Mouse (Mus musculus) megakaryocyte, embryonic 14.5 days (primary cell): ENCODE measurements at regions not wholly inside any gene's neighbourhood (a gene's known extent, or its start where the extent isn't known, plus 50 kb on each side); places are given as distances from the start of the nearest gene placed in this dataset.

ENCODE experiments used
- H3K27me3 ChIP-seq: replicated peaks from 2 replicates; pipeline ENCODE3; 2012; ENCODE audit warnings: inconsistent platforms
- H3K36me3 ChIP-seq: replicated peaks from 2 replicates; pipeline ENCODE3; 2012; ENCODE audit warnings: low read length, inconsistent platforms, mixed read lengths
- H3K4me1 ChIP-seq: 2 replicates; pipeline ENCODE4 v1.6.1; 2012; ENCODE audit warnings: inconsistent platforms
- H3K4me3 ChIP-seq: replicated peaks from 2 replicates; pipeline ENCODE3; 2012; ENCODE audit warnings: moderate library complexity, mild to moderate bottlenecking, inconsistent platforms
- H3K9me3 ChIP-seq: 2 replicates; pipeline ENCODE4 v1.6.1; 2012; ENCODE audit warnings: inconsistent platforms
- FLI1 ChIP-seq: IDR thresholded peaks from 2 replicates; pipeline ENCODE4 v1.6.1; 2012; ENCODE audit warnings: low read length, inconsistent platforms, mixed read lengths
- GATA1 ChIP-seq: IDR thresholded peaks from 3 replicates; pipeline ENCODE4 v1.6.1; 2012; ENCODE audit warnings: mixed read lengths, low read length, inconsistent platforms, borderline replicate concordance

DNA sequence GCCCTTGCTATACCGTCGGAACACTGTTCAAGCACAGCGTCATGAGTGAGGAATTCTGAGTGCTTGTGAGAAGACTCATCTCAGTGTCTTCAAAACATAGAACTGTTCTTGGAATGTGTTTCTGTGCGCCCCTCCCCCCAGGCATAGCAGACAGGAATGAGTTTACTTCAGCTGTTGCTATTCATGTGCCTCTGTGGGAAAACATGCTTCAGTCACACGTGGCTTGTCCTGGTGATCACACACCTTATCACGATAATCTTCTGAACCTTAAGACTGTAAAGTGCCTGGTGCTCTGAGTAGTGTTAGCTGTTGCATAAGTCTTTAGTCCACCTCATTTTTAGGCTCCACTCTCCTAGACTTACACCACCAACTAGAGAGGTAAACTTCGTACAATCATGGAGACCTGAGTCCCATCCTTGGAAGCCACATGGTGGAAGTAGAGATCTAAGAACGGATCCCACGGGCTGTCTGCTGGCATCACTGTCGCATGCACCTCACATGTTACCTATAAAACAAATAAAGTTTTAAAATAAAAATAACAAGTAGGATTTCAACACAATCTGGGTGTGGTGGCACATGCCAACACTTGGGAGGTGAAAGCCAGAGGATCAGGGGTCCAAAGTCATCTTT, 1143.8 kb downstream of the 4930447A16Rik start:
- Histone ChIP-seq H3K36me3 (no peaks in the 10 kb centered on the region), H3K9me3 (peaks cover 17% of the 10 kb centered on the region), H3K4me1 (peaks cover 18% of the 10 kb centered on the region), H3K27me3 (peaks cover 92% of the 10 kb centered on the region), H3K4me3 (no peak overlapping the region)
- TF ChIP-seq FLI1 (no peak), GATA1 (no peak)

DNA sequence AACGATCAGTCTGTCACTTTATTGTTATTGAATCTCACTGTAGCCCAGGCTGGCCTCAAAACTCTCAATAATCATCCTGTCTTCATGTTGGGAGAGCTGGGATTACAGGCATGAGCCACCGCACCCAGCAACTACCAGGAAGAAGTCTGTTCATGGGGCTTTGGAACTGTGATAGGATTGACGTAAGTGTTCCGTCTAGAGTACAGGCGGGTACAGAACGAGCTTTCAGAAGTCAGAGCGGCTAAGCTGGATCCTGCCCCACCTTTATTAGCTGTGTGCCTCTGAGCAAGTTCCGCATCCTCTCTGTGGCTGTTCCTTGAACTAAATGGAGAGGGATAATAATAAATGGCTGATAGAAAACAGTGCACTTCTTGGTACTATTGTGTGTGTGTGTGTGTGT, 1144.8 kb downstream of the 4930447A16Rik start:
- H3K27me3 ChIP-seq: peaks cover 84% of the 10 kb centered on the region

GRCm38 (mm10) chr15:38570735-38571134, 1145.4 kb downstream of the 4930447A16Rik start:
- H3K4me1 ChIP-seq: peaks cover 22% of the 10 kb centered on the region
- H3K4me3 ChIP-seq: no peak overlapping the region
- TF ChIP-seq GATA1 (no peak), FLI1 (no peak)
- no peaks in the 10 kb centered on the region for H3K36me3 ChIP-seq
- H3K27me3 ChIP-seq: peaks cover 78% of the 10 kb centered on the region
- H3K9me3 ChIP-seq: 0 out of 2 replicates have a peak, but pooled peaks cover under 1% of the 10 kb centered on the region

More for the DNA sequence above, 1144.8 kb downstream of the 4930447A16Rik start:
- H3K4me1 ChIP-seq: peaks cover 22% of the 10 kb centered on the region
- no peak overlapping the region for H3K4me3 ChIP-seq
- no peaks in the 10 kb centered on the region for H3K36me3 ChIP-seq
- peaks cover 6% of the 10 kb centered on the region for H3K9me3 ChIP-seq
- TF ChIP-seq GATA1: no peak
- no peak for TF ChIP-seq FLI1

DNA sequence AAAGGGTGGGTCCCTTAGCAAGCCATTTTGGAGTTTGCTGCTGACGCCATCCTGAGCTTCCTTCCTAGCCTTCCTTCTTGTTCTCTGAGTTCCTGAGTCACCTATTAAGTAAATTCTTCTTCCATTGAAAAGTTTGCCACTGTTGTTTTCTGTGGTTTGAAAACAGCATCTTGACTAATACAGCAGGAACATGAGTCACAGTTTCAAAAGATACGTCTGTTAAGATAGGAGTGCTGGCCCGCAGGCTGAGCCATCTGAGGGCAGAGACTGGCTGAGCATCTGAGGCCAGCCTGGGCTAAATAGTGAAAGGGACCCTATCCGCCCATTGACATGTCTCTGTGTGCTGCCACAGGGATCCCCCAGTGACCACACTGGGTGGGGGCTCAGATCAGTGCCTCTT, 1147.3 kb downstream of the 4930447A16Rik start:
- peaks cover 12% of the 10 kb centered on the region for H3K4me1 ChIP-seq
- TF ChIP-seq GATA1: no peak
- no peak for TF ChIP-seq FLI1
- H3K4me3 ChIP-seq: no peak overlapping the region
- H3K36me3 ChIP-seq: no peaks in the 10 kb centered on the region
- H3K9me3 ChIP-seq: no peaks in the 10 kb centered on the region
- H3K27me3 ChIP-seq: peaks cover 75% of the 10 kb centered on the region

DNA sequence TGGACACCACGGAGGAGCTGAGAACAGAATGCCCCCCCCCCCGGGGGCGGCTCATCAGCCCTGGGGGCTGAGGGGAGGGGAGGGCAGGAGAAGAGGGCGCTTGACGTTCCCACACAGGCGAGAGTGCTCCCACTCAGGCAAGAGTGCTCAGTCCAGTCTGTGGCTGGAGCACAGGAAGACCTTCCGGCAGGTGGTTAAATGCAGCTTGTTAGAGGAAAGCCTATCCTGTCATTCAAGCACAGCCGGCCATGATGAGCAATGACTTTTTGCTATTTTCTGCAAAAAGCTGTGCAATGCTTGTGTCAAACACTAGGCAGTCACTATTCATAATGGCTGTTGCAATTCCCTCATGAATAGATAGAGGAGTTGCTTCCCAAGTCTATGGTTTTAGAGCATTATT, 1149.1 kb downstream of the 4930447A16Rik start:
- Histone ChIP-seq H3K27me3 (peaks cover 69% of the 10 kb centered on the region), H3K36me3 (no peaks in the 10 kb centered on the region), H3K9me3 (no peaks in the 10 kb centered on the region), H3K4me1 (peaks cover 4% of the 10 kb centered on the region; the same call in 1 of the 2 replicates), H3K4me3 (no peak overlapping the region)
- TF ChIP-seq FLI1 (no peak), GATA1 (no peak)

DNA sequence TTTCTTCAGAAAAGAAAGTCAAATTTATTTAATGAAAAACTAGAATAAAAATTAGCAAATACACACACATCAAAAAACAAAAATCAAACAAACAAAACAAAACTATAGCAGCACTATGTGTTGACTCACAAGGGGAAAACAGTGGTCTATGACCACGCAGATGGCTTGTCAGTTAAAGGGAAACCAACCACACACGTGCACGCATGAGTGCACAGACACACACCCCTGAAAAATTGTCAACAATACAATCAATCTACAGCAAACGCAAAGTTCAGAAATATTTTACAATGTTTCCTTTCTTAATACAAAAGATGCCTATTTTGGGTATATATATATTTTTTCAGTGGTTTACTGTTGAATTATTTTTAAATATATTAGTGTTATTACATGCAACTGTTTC, 1149.9 kb downstream of the 4930447A16Rik start:
- Histone ChIP-seq H3K4me1 (peaks cover 4% of the 10 kb centered on the region; the same call in 1 of the 2 replicates), H3K4me3 (no peak overlapping the region), H3K27me3 (peaks cover 64% of the 10 kb centered on the region), H3K9me3 (no peaks in the 10 kb centered on the region), H3K36me3 (no peaks in the 10 kb centered on the region)
- TF ChIP-seq FLI1 (no peak), GATA1 (no peak)

GRCm38 (mm10) chr15:38577691-38578090, 1152.3 kb downstream of the 4930447A16Rik start:
- H3K9me3 ChIP-seq: no peaks in the 10 kb centered on the region
- H3K36me3 ChIP-seq: no peaks in the 10 kb centered on the region
- peaks cover 56% of the 10 kb centered on the region for H3K27me3 ChIP-seq
- H3K4me1 ChIP-seq: peaks cover 4% of the 10 kb centered on the region; the same call in 1 of the 2 replicates
- TF ChIP-seq FLI1 (no peak), GATA1 (no peak)
- no peak overlapping the region for H3K4me3 ChIP-seq

DNA sequence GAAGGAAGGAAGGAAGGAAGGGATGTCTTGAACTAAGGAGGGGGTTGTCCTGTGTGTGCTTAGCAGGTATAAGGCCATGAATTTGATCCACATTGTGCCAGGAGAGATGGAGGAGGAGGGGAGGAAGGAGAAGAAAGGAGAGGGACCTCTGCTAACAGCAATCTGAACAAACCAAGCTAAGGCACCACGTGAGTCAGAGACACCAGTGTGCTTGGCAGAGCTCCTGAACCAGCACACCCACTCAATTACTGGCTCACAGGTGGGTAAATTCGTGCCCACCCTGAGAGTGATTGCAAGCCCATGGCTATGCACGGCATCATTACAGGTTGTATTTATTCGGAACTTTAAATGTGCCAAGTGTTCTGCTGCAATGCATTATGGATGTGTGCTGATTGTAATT, 1154.1 kb downstream of the 4930447A16Rik start:
- H3K4me1 ChIP-seq: peaks cover 2% of the 10 kb centered on the region; the same call in 1 of the 2 replicates
- TF ChIP-seq FLI1 (no peak), GATA1 (no peak)
- H3K9me3 ChIP-seq: no peaks in the 10 kb centered on the region

DNA sequence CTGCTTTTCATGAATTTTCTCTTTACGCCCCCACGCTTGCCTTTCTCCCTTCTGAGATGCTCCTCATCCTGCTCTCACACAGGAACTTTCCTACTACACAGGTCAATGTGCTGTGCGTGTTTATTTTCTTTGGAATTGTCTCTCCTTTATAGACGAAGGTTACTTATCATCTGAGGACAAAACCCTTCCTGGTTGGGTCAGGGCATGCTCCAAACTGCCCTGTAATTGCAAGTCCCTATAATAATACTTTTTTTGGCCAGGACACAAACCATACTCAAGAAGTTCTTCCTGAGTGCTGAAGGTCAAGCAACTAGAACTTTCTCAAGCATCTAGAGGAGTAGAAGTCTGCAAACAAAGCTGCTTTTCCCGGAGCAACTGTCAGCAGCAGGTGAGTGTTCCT, 1158.1 kb downstream of the 4930447A16Rik start:
- Histone ChIP-seq H3K4me1 (no peaks in the 10 kb centered on the region), H3K27me3 (peaks cover 53% of the 10 kb centered on the region), H3K9me3 (no peaks in the 10 kb centered on the region), H3K36me3 (no peaks in the 10 kb centered on the region), H3K4me3 (no peak overlapping the region)
- TF ChIP-seq GATA1: no peak
- no peak for TF ChIP-seq FLI1

More for the DNA sequence above, 1154.1 kb downstream of the 4930447A16Rik start:
- no peak overlapping the region for H3K4me3 ChIP-seq
- H3K36me3 ChIP-seq: no peaks in the 10 kb centered on the region
- H3K27me3 ChIP-seq: peaks cover 53% of the 10 kb centered on the region

GRCm38 (mm10) chr15:38584425-38584824, 1159.1 kb downstream of the 4930447A16Rik start:
- Histone ChIP-seq H3K4me3 (no peak overlapping the region), H3K9me3 (no peaks in the 10 kb centered on the region), H3K4me1 (no peaks in the 10 kb centered on the region), H3K27me3 (peaks cover 55% of the 10 kb centered on the region), H3K36me3 (no peaks in the 10 kb centered on the region)
- TF ChIP-seq GATA1 (no peak), FLI1 (no peak)
